Mouse (Mus musculus) testis, adult 2 months (tissue): Measurements from ENCODE around the gene Narf.

ENCODE experiments used
- CTCF ChIP-seq: fragments of 200-500 bp; IDR thresholded peaks from 2 replicates; pipeline ENCODE4 v1.5.1; 2012; ENCODE audit warnings: low read depth, mild to moderate bottlenecking, inconsistent platforms, low read length, moderate library complexity; ENCODE audit not compliant: control insufficient read depth, insufficient read depth, insufficient replicate concordance
- POLR2A ChIP-seq: fragments of 200-500 bp; IDR thresholded peaks from 2 replicates; pipeline ENCODE4 v1.6.1; 2012; ENCODE audit warnings: low read depth, mild to moderate bottlenecking, inconsistent platforms, low read length, moderate library complexity; ENCODE audit not compliant: control insufficient read depth

DNA sequence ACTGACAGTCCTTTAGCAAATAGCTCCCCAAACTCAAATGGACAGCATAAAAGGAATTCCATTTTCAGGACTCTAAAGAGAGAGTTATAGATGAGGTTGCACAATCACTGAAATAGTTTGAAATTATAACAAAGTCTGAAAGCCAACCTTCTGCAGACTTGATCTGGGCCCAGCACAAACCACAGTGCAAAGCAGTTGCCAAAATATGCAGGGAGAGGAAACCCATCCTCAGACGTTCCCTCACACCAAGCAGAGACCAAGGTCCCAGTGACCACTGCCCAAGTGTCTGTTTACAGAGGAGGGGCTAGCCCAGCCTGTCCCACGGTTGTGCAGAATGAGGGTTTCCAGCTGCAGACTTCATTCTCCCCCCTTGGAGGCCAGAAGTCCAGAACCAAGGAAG is 38.4 kb upstream of the Narf start:
- TF ChIP-seq POLR2A: no peak
- no peak for TF ChIP-seq CTCF
